Mouse (Mus musculus) duodenum, adult 2 months (tissue): ENCODE measurements around the gene Rpl18a. TPM values are rescaled to one million over a fixed set of nuclear protein-coding genes. Genes with fewer than 3 reads are reported as not detected.

Source experiments
- polyA plus RNA-seq: library from polyadenylated mRNA; depleted of rRNA; stranded (reverse); fragments of >200 nt; gene quantifications from 2 replicates; pipeline ENCODE4 v1.2.3, GENCODE M21; 2012; ENCODE audit warnings: low replicate concordance; rRNA removed

Gene Rpl18a
- 4,446 and 4,916 TPM in 2 replicates for polyA plus RNA-seq

DNA sequence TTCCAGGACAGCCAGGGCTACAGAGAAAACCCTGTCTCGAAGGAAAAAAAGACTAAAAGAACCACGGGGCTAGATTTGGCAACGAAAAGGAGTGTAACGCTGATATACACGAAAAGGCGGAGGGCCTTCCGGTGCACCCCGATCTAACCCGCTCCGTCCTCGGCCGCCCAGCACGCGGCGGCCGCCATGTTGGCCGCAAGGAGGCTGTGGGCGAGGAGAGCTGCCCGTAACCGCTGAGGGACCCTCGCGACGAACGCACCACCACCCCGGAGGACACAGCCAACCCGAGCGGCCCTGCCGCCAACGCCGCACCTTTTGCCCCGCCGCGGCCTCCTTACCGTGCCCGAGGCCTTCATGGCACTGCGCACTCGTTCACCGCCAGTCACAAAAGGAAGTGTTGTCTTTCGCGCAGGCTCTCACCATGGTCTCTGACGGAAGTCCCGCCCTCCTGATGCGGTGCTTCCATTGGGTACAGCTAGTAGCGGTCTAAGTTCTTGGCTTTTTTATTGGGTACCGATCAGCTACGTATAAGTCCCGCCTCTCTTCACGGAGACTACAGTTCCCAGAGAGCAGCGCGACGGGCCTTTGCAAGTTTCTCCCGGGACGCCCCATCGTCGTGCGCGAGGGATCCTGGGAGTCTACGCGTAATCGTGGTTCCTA lies at the start of gene Rpl18a:
Gene Rpl18a (minus strand): TSS at position 392 of the 660 bp plus-strand sequence.

DNA sequence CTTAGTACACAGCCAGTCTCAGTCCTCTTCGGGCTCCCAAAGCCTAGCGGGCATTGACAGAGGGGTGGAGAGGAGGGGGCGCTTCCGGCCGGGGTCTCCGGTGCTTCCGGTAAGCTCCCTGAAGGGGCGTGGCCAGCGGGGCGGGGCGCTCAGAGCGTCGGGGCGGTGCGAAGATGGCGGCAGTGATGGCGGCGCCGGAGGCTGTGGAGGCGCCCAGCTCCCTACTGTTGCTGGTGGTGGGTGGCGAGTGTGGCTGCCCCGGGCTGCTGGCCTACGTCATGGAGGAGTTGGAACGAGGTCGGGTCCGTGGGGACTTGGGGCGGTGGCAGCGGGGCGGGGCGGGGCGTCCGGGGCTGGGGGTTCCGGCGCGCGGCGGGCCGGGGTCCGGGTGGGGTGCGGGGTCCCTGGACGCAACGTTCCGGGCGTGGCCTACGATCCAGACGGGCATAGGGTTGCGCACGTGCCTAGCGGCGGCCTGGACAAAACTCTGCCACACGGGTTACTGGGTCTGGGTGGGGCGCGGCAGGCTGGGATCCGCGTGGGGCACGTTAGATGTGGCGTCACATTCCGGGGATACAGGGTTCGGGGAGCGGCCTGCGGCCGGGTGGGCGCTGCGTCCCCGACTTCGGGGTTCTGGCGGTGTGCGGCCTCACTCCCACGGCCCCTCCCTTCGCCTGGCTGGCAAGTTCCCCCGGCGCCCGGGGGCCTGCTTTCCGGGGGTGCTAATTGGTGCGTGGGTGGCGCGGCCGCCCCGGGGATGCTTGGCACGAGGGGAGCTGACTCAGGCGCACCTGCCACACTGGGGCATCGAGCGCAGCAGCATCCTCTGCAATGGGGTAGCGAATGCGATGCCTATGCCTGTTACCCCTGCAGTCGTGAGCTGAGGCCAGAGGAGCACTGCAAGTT lies 8.9 kb upstream of the Rpl18a start, which contains the start of gene Map1s:
Gene Map1s (plus strand): TSS at position 102 of the 906 bp plus-strand sequence.

DNA sequence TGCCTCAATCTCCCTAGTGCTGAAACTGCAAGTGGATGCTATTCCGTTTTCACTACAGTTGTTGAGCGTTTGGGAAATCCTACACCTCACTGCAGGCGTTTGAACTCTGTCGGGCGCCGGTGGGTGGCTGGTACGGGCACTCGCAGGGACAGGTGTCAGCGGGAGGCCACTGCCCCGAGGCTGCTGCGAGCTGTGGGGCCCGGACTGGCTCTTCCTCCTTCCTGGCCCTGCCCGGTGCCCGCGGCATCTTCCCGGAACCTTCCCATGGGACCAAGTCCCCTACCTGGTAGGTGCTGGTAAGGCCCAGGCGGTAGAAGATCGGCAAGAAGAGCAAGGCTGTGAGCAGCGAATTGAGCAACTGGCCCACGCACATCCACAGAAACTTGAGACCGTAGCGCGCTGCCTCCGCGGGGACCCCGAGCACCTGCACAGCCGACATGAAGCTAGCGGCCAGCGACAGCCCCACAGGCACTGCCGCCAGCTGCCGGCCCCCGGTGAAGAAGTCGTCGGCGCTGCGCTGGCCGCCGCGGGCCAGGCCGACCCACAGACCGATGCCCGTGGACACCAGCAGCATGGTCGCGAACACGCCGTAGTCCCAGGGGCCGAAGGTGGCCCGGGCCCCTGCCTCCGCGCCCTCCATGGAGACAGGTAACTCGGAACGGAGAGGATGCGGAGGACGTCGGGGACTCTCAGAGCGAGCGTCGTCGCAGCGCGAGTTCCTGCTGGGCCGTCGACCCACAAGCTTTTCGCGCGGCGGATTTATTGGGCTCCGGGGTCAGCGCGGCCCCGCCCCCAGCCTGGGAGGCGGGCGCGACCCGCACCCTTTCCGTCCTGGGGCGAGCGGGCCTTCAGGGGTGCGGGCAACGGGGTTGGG lies 5.0 kb downstream of the Rpl18a start, which contains the start of gene Slc5a5:
Gene Slc5a5 (minus strand): TSS at position 736 of the 874 bp plus-strand sequence.

DNA sequence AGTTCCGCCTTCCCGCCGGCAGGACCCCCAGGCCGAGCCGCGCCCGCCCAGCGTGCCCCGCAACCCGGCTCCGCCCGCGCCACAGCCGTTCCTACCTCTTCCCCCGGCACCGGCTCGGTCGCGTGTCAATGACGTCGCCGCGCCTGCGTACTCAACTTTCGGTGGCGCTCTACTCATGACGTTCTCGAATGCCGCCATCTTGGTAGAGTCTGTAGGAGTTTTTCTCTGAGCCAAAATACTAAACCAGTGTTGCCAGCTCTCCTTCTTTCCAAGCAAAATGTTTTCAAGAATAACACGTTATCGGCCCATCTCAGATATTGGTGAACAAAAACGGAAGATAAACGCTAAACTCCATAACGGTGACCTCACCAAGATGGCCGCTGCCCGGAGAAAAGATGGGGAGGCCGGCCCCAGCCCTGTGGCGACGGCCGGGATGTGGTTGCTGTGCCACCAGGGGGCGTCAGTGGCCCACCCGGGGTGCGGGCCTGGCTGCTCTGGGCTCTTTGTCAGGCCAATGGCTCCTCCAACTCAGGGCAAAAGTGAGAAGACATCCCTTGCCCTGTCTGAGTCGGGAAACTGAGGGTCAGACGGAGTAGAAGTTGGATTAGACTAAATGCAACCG lies 23.7 kb downstream of the Rpl18a start, which contains the start of gene Ccdc124:
Gene Ccdc124 (minus strand): TSS at position 572 of the 622 bp plus-strand sequence.

DNA sequence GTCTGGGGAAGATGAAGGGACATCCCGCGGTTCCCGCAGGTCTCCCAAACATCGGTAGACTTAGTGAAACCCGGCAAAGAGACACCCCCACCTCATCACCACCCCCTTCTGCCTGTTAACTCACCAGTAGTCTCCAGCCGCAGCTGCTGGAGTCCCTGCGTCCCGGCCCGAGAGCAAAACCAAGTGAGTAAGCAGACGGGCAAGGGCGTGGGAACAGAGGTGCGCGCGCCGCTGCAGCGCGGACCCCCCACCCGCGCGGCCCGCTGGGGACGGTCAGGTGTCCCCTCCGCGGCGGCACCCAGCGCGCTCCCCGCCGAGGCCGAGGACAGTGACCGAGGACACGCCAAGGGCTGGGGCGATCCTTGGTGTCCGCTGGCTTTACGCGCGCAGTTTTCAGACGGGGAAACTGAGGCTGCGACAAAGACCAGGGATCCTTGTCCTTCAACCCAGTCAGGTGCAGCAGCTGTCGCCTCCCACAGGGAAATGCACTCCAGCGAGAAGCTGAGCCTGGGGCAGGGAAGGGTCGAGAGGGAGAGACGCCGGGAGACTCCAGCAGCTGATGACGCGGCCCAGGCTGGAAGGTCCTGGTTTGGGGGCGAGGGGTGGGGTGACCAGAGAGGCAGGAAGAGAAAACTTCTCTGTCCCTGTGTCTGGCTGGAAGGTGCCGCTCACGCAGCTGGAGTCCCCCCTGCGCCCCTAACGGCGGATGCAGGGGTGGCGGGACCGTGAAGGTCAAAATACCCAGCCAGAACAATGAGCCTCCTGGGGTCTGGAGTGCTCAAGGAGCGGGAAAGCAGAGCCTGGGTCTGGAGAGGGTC lies 34.2 kb downstream of the Rpl18a start, which contains the start of gene Kcnn1:
Gene Kcnn1 (minus strand): TSS at position 435 of the 818 bp plus-strand sequence.

Other genes with a start within 250 kb of the Rpl18a start
- gene Pgpep1, start 237.0 kb downstream of the Rpl18a start, polyA plus RNA-seq, result 53.9 and 98.0 TPM in 2 replicates
- gene Lsm4, start 224.2 kb downstream of the Rpl18a start, polyA plus RNA-seq, result 82.4 and 136 TPM in 2 replicates
- gene Jund, start 198.5 kb downstream of the Rpl18a start, polyA plus RNA-seq, result 654 and 1,953 TPM in 2 replicates
- gene Iqcn, start 194.0 kb downstream of the Rpl18a start, polyA plus RNA-seq, result 0.01 and 0.06 TPM in 2 replicates
- 39.9 and 50.2 TPM in 2 replicates for gene Gm3336, start 178.9 kb downstream of the Rpl18a start, polyA plus RNA-seq
- gene Pde4c, start 173.7 kb downstream of the Rpl18a start, polyA plus RNA-seq, result 5.2 and 15.1 TPM in 2 replicates
- gene Rab3a, start 142.7 kb downstream of the Rpl18a start, polyA plus RNA-seq, result 30.3 and 33.5 TPM in 2 replicates
- 107 and 299 TPM in 2 replicates for gene Mpv17l2, start 136.5 kb downstream of the Rpl18a start, polyA plus RNA-seq
- 233 and 412 TPM in 2 replicates for gene Pik3r2, start 120.7 kb downstream of the Rpl18a start, polyA plus RNA-seq
- gene Mast3, start 92.4 kb downstream of the Rpl18a start, polyA plus RNA-seq, result 54.1 and 62.5 TPM in 2 replicates
- gene Il12rb1, start 89.0 kb downstream of the Rpl18a start, polyA plus RNA-seq, result 1.4 and 4.2 TPM in 2 replicates
- 38.6 and 40.6 TPM in 2 replicates for gene Arrdc2, start 57.7 kb downstream of the Rpl18a start, polyA plus RNA-seq
- gene Kcnn1, start 34.2 kb downstream of the Rpl18a start, polyA plus RNA-seq, result 0.66 and 1.3 TPM in 2 replicates
- gene Ccdc124, start 23.5 kb downstream of the Rpl18a start, polyA plus RNA-seq, result 49.4 and 62.1 TPM in 2 replicates
- gene Slc5a5, start 4.7 kb downstream of the Rpl18a start, polyA plus RNA-seq, result 0.33 and 12.5 TPM in 2 replicates
- gene Map1s, start 8.5 kb upstream of the Rpl18a start, polyA plus RNA-seq, result 22.3 and 22.6 TPM in 2 replicates